Mouse (Mus musculus) embryonic facial prominence, embryonic 11.5 days (tissue): Measurements from ENCODE around the gene Ccdc28b. TPM values are rescaled to one million over a fixed set of nuclear protein-coding genes. Genes with fewer than 3 reads are reported as not detected.
A peak's percentile ranks its signal among the peaks of the same experiment; 100 is the strongest.

Experiments used
- ATAC-seq: fragments of 200-750 bp; cut with Nextera tagmentation; replicated peaks from 2 replicates; pipeline ENCODE4 v1.8.0; 2017; ENCODE audit warnings: low read depth; ENCODE audit not compliant: insufficient number of reproducible peaks, low FRiP score, low TSS enrichment
- DNase-seq: peaks from one replicate; pipeline ENCODE4 v3.0.0-alpha.2; 2015; ENCODE audit warnings: low spot score
- H3K27ac ChIP-seq: fragments of 300-500 bp; sonication (generic); replicated peaks from 2 replicates; pipeline ENCODE4 v1.5.1; 2014; ENCODE audit warnings: mild to moderate bottlenecking, low read depth, low read length, control low read depth
- H3K27me3 ChIP-seq: fragments of 300-500 bp; sonication (generic); 2 replicates; pipeline ENCODE4 v1.6.1; 2014; ENCODE audit warnings: mild to moderate bottlenecking, low read length, moderate library complexity, mixed read lengths; ENCODE audit not compliant: control insufficient read depth, insufficient read depth
- H3K36me3 ChIP-seq: fragments of 300-500 bp; sonication (generic); replicated peaks from 2 replicates; pipeline ENCODE4 v1.6.1; 2014; ENCODE audit warnings: low read depth, mild to moderate bottlenecking, low read length, moderate library complexity, mixed read lengths; ENCODE audit not compliant: control insufficient read depth, insufficient read depth
- H3K4me1 ChIP-seq: fragments of 300-500 bp; sonication (generic); 2 replicates; pipeline ENCODE4 v1.6.1; 2014; ENCODE audit warnings: low read length, mixed read lengths; ENCODE audit not compliant: control insufficient read depth, insufficient read depth
- H3K4me2 ChIP-seq: fragments of 300-500 bp; sonication (generic); 2 replicates; pipeline ENCODE4 v1.6.1; 2014; ENCODE audit warnings: low read depth, mild to moderate bottlenecking, control low read depth, low read length, moderate library complexity
- H3K4me3 ChIP-seq: fragments of 300-500 bp; sonication (generic); 2 replicates; pipeline ENCODE4 v1.5.1; 2014; ENCODE audit warnings: low read depth, low read length, control low read depth
- H3K9ac ChIP-seq: fragments of 300-500 bp; sonication (generic); replicated peaks from 2 replicates; pipeline ENCODE4 v1.6.1; 2014; ENCODE audit warnings: mild to moderate bottlenecking, control low read depth, low read length
- H3K9me3 ChIP-seq: fragments of 300-500 bp; sonication (generic); replicated peaks from 2 replicates; pipeline ENCODE4 v1.6.1; 2016; ENCODE audit warnings: mild to moderate bottlenecking, low read length, inconsistent platforms, mixed read lengths; ENCODE audit not compliant: control insufficient read depth
- WGBS: fragments of 180-500 bp; shearing (Covaris S2); extraction: QIAGEN DNeasy Blood & Tissue Kit; methylation state at CpG from one replicate; pipeline ENCODE4 v1.1.7; 2014; 5-methylcytosine and 5-hydroxymethylcytosine counted together
- polyA plus RNA-seq: library from polyadenylated mRNA; unstranded; fragments of >200 nt; fragmentation: Nextera tagmentation; extraction: Ambion mirVana; gene quantifications from 2 replicates; pipeline ENCODE4 v1.2.1, GENCODE M21; 2014

Gene Ccdc28b
- polyA plus RNA-seq, 1 experiment from 2014 or later = 55.8 TPM

DNA sequence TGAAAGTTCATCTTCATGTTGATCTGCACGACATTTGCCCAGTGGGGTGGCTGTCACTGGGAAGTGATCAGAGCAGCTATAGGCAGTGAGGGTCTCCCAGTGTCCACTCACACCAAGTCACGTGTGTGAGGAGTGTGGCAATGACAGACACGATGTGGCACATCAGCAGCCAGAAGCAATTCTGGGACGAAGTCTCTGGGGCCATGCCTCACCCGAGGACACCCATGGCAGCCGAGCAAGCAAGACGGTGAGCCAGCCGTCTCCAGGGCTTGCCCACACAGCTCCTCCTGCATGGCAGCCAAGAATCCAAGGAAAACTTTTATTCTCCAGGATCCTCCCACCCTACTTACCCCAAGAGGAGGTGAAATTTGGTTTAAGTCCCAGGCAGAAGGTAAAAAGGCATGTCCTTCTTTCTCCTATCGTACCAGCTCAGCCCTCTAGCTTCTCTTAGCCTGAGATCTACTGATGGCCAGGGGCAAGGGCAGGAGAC, 7.9 kb downstream of the Ccdc28b start:
- Histone ChIP-seq H3K27me3 (no peaks in the 10 kb centered on the region), H3K27ac (no peak overlapping the region), H3K4me1 (no peaks in the 10 kb centered on the region), H3K9me3 (no peaks in the 10 kb centered on the region), H3K9ac (no peak overlapping the region), H3K36me3 (no peaks in the 10 kb centered on the region), H3K4me3 (no peak overlapping the region), H3K4me2 (no peak overlapping the region)
- DNase-seq = no peak
- ATAC-seq = no peak
- 90% methylated on average over 9 of the region's 9 CpGs for WGBS

- Histone ChIP-seq H3K4me2 (no peak within 1 kb of the TSS), H3K27me3 (no peaks in the 10 kb centered on the region), H3K27ac (no peak within 1 kb of the TSS), H3K36me3 (no peaks in the 10 kb centered on the region), H3K9ac (no peak within 1 kb of the TSS), H3K4me3 (no peak within 1 kb of the TSS), H3K4me1 (no peaks in the 10 kb centered on the region), H3K9me3 (no peaks in the 10 kb centered on the region)
- DNase-seq (no peak), ATAC-seq (no peak)
- WGBS = 87% methylated on average over 6 of the region's 6 CpGs
Observed at GRCm38 (mm10) chr4:129614093-129614492, 9.7 kb downstream of the Ccdc28b start, which contains the start of gene Dcdc2b. Gene Dcdc2b (minus strand): TSS chr4:129614257.

GRCm38 (mm10) chr4:129610472-129610871, 13.3 kb downstream of the Ccdc28b start:
- H3K27me3 ChIP-seq = no peaks in the 10 kb centered on the region
- no peaks in the 10 kb centered on the region for H3K4me1 ChIP-seq
- H3K36me3 ChIP-seq = peaks cover 2% of the 10 kb centered on the region; the same call in 1 of the 2 replicates
- ATAC-seq = no peak
- no peak overlapping the region for H3K9ac ChIP-seq
- H3K27ac ChIP-seq = no peak overlapping the region
- no peak overlapping the region for H3K4me2 ChIP-seq
- H3K9me3 ChIP-seq = no peaks in the 10 kb centered on the region
- DNase-seq = no peak
- H3K4me3 ChIP-seq = no peak overlapping the region
- 65% methylated on average over 4 of the region's 4 CpGs for WGBS

- Histone ChIP-seq H3K4me1 (no peaks in the 10 kb centered on the region), H3K9me3 (no peaks in the 10 kb centered on the region), H3K4me2 (no peak overlapping the region), H3K9ac (no peak overlapping the region), H3K36me3 (peaks cover 2% of the 10 kb centered on the region; the same call in 1 of the 2 replicates), H3K27me3 (no peaks in the 10 kb centered on the region), H3K4me3 (no peak overlapping the region), H3K27ac (no peak overlapping the region)
- ATAC-seq (no peak), DNase-seq (no peak)
- WGBS = 86% methylated on average over 4 of the region's 4 CpGs
Observed at GRCm38 (mm10) chr4:129610026-129610425, 13.7 kb downstream of the Ccdc28b start.

- no peak overlapping the region for H3K4me3 ChIP-seq
- H3K9me3 ChIP-seq = no peaks in the 10 kb centered on the region
- no peaks in the 10 kb centered on the region for H3K4me1 ChIP-seq
- peaks cover 2% of the 10 kb centered on the region; the same call in 1 of the 2 replicates for H3K36me3 ChIP-seq
- no peak overlapping the region for H3K4me2 ChIP-seq
- ATAC-seq = no peak
- no peaks in the 10 kb centered on the region for H3K27me3 ChIP-seq
- H3K27ac ChIP-seq = no peak overlapping the region
- WGBS = 85% methylated on average over 12 of the region's 12 CpGs
- no peak overlapping the region for H3K9ac ChIP-seq
- no peak for DNase-seq
Observed at GRCm38 (mm10) chr4:129609139-129609631, 14.6 kb downstream of the Ccdc28b start.

- WGBS = 37% methylated on average over 7 of the region's 7 CpGs
- no peak overlapping the region for H3K4me2 ChIP-seq
- H3K27me3 ChIP-seq = no peaks in the 10 kb centered on the region
- DNase-seq = peak; percentile 87
- peaks cover 2% of the 10 kb centered on the region; the same call in 1 of the 2 replicates for H3K36me3 ChIP-seq
- no peak overlapping the region for H3K27ac ChIP-seq
- H3K9ac ChIP-seq = no peak overlapping the region
- H3K9me3 ChIP-seq = no peaks in the 10 kb centered on the region
- no peaks in the 10 kb centered on the region for H3K4me1 ChIP-seq
- peak; percentile 61 for ATAC-seq
- no peak overlapping the region for H3K4me3 ChIP-seq
Observed at GRCm38 (mm10) chr4:129608426-129609025, 15.2 kb downstream of the Ccdc28b start.

- Histone ChIP-seq H3K27ac (no peak within 1 kb of the TSS; the same call in 1 of the 2 replicates), H3K27me3 (no peaks in the 10 kb centered on the region), H3K4me3 (peak within 1 kb of the TSS; percentile 99), H3K4me1 (no peaks in the 10 kb centered on the region), H3K9ac (peak within 1 kb of the TSS; percentile 94), H3K4me2 (peak within 1 kb of the TSS; percentile 60), H3K36me3 (no peaks in the 10 kb centered on the region; the same call in 1 of the 2 replicates), H3K9me3 (no peaks in the 10 kb centered on the region)
- DNase-seq (peak; percentile 91), ATAC-seq (peak; percentile 84)
- under 1% methylated on average over 70 of the region's 74 CpGs for WGBS
Observed at GRCm38 (mm10) chr4:129600233-129601158, 23.3 kb downstream of the Ccdc28b start, which contains the start of the genes Eif3i and Tmem234. Gene Eif3i (minus strand): TSS chr4:129600648. Gene Tmem234 (plus strand): TSS chr4:129600668.
